8 mouse cellular contexts compared by ENCODE assay signal in genomic region chr5:65537420-65538071, GRCm38 (mm10). TPM values are rescaled to one million over a fixed set of nuclear protein-coding genes. Genes with fewer than 3 reads are reported as not detected.
DNase-seq lines count a peak whose midpoint lies in the region; ATAC-seq and TF ChIP-seq lines count a peak whose summit lies in the region.

No protein-coding gene starts in this region.

- DNase-seq in heart, adult 11 months = peak; percentile 97
- DNase-seq in heart, postnatal 36 days = no peak
- DNase-seq in ES-E14 (ENCODE audit: low read depth, low spot score) = peak; percentile 49
- DNase-seq in embryo, embryonic 9.5 days (ENCODE audit: extremely low spot score) = peak; percentile 77
- peak; percentile 65 for DNase-seq in heart, postnatal 4 days
- DNase-seq in midbrain, embryonic 10.5 days (ENCODE audit: low spot score) = peak; percentile 80
- peak; percentile 54 for DNase-seq in splenic B cell, adult 2 months (ENCODE audit: low read depth, low spot score)

- H3K27me3 ChIP-seq in limb, embryonic 13.5 days = no peaks in the 10 kb centered on the region
- no peaks in the 10 kb centered on the region for H3K27me3 ChIP-seq in midbrain, embryonic 10.5 days (ENCODE audit: low read depth, poor library complexity, severe bottlenecking)
- no peaks in the 10 kb centered on the region for H3K27me3 ChIP-seq in splenic B cell, adult 2 months (ENCODE audit: control insufficient read depth, insufficient read depth, low read length, poor library complexity, severe bottlenecking)

- intact Hi-C loops in heart, postnatal 36 days (cut with DNase I) = loop anchor here (1.0 to 10.0 kb wide), 3 partner anchors 45 to 227 kb away; partner anchors contain the start of genes Gm43552 and N4bp2

- peak; percentile 62 for ATAC-seq in limb, embryonic 13.5 days (ENCODE audit: low FRiP score, low read depth)

- H3K9ac ChIP-seq in ES-E14 (ENCODE audit: insufficient read depth, low read depth, low read length, poor library complexity, severe bottlenecking) = peak overlapping the region; percentile 95
- peak overlapping the region; percentile 98 for H3K9ac ChIP-seq in limb, embryonic 13.5 days

- no peaks in the 10 kb centered on the region; the same call in 1 of the 2 replicates for H3K36me3 ChIP-seq in ES-E14 (ENCODE audit: control insufficient read depth, insufficient read depth, low read length, poor library complexity, severe bottlenecking)
- no peaks in the 10 kb centered on the region for H3K36me3 ChIP-seq in limb, embryonic 13.5 days
- peaks cover 18% of the 10 kb centered on the region for H3K36me3 ChIP-seq in midbrain, embryonic 10.5 days
- no peaks in the 10 kb centered on the region for H3K36me3 ChIP-seq in splenic B cell, adult 2 months (ENCODE audit: control insufficient read depth, insufficient read depth, low read length, poor library complexity, severe bottlenecking)

- peak overlapping the region; percentile 88 to 95 for H3K4me3 ChIP-seq in ES-E14 (ENCODE audit: insufficient read depth in 1 of 2, low read depth in 1 of 2, low read length in 2 of 2, poor library complexity in 1 of 2, severe bottlenecking in 1 of 2)
- H3K4me3 ChIP-seq in limb, embryonic 13.5 days = peak overlapping the region; percentile 94
- peak overlapping the region; percentile 88 for H3K4me3 ChIP-seq in midbrain, embryonic 10.5 days

- peak overlapping the region; percentile 88 for H3K27ac ChIP-seq in ES-E14 (ENCODE audit: insufficient read depth, low read depth, low read length, poor library complexity, severe bottlenecking)
- H3K27ac ChIP-seq in limb, embryonic 13.5 days = peak overlapping the region; percentile 99
- H3K27ac ChIP-seq in midbrain, embryonic 10.5 days (replicated peaks) = peak overlapping the region; percentile 98

- in situ Hi-C loops in ES-E14 (cut with MboI; ENCODE audit: low sequenced_read_pairs in 2 of 2, unreplicated experiment in 2 of 2) = no loop called here

- WGBS in limb, embryonic 13.5 days = under 1% methylated on average over 39 of the region's 59 CpGs
- under 1% methylated on average over 57 of the region's 59 CpGs for WGBS in midbrain, embryonic 10.5 days

- peaks cover 12 to 33% of the 10 kb centered on the region in 2 experiments for H3K4me1 ChIP-seq in ES-E14 (ENCODE audit: control insufficient read depth in 2 of 2, insufficient read depth in 2 of 2, low read length in 2 of 2, poor library complexity in 1 of 2)
- H3K4me1 ChIP-seq in limb, embryonic 13.5 days = peaks cover 13% of the 10 kb centered on the region
- H3K4me1 ChIP-seq in midbrain, embryonic 10.5 days = peaks cover 20% of the 10 kb centered on the region

- H3K4me2 ChIP-seq in limb, embryonic 13.5 days (replicated peaks) = peak overlapping the region; percentile 69

- H3K9me3 ChIP-seq in ES-E14 (ENCODE audit: control insufficient read depth, insufficient read depth, low read depth, low read length) = no peaks in the 10 kb centered on the region
- H3K9me3 ChIP-seq in limb, embryonic 13.5 days = no peaks in the 10 kb centered on the region
- H3K9me3 ChIP-seq in midbrain, embryonic 10.5 days (replicated peaks) = no peaks in the 10 kb centered on the region

TF ChIP-seq in ES-E14, 5 proteins besides CTCF, POLR2A, EP300 and RAD21:
- TF ChIP-seq ZC3H11A (IDR thresholded peaks at IDR 0.05; ENCODE audit: borderline replicate concordance, low read depth, low read length) (no peak), MAFK (IDR thresholded peaks at IDR 0.05; ENCODE audit: insufficient read depth, low read depth, low read length) (no peak), HCFC1 (IDR thresholded peaks at IDR 0.05; ENCODE audit: borderline replicate concordance, insufficient read depth, low read length) (no peak), ZNF384 (IDR thresholded peaks at IDR 0.05; ENCODE audit: low read depth, low read length) (no peak), CHD2 (IDR thresholded peaks at IDR 0.05; ENCODE audit: low read depth, low read length) (0 out of 2 replicates have a peak, but pooled peaks have one; percentile 28)

RNA-seq across cellular contexts. Expression of gene Ube2k, which starts 0.5 kb away (rescaled TPM):
- total RNA-seq in heart, postnatal 36 days (2021) = 10 to 100 TPM; 59.4 to 67.6 TPM
- 77.1 and 101 TPM in 2 replicates for total RNA-seq in ES-E14 (2012; rRNA removed)
- total RNA-seq in heart, postnatal 4 days (2021) = 10 to 100 TPM; 84.6 to 87.0 TPM
- polyA plus RNA-seq in limb, embryonic 13.5 days (2015; fragmentation: Nextera tagmentation; extraction: Ambion mirVana) = 197 and 215 TPM in 2 replicates
- 182 and 192 TPM in 2 replicates for polyA plus RNA-seq in midbrain, embryonic 10.5 days (2016; fragmentation: Nextera tagmentation; extraction: Ambion mirVana)

RNA-seq across cellular contexts. Expression of gene Smim14, which starts 0.6 kb away (rescaled TPM):
- 10 to 100 TPM; 88.8 to 95.0 TPM for total RNA-seq in heart, postnatal 36 days (2021)
- 18.9 and 23.5 TPM in 2 replicates for total RNA-seq in ES-E14 (2012; rRNA removed)
- total RNA-seq in heart, postnatal 4 days (2021) = 10 to 100 TPM; 89.6 to 89.9 TPM
- polyA plus RNA-seq in limb, embryonic 13.5 days (2015; fragmentation: Nextera tagmentation; extraction: Ambion mirVana) = 113 and 116 TPM in 2 replicates
- polyA plus RNA-seq in midbrain, embryonic 10.5 days (2016; fragmentation: Nextera tagmentation; extraction: Ambion mirVana) = 68.6 and 78.9 TPM in 2 replicates

RNA-seq across cellular contexts. Expression of gene Gm43552, which starts 44.9 kb away (rescaled TPM):
- total RNA-seq in heart, postnatal 36 days (2021) = 1 to 10 TPM in 1 of 2 experiments, not detected in 1; 2.1 TPM
- not detected in 2 replicates for total RNA-seq in ES-E14 (2012; rRNA removed)
- total RNA-seq in heart, postnatal 4 days (2021) = 1 to 10 TPM in 1 of 2 experiments, not detected in 1; 3.5 TPM
- polyA plus RNA-seq in limb, embryonic 13.5 days (2015; fragmentation: Nextera tagmentation; extraction: Ambion mirVana) = not detected in 2 replicates
- polyA plus RNA-seq in midbrain, embryonic 10.5 days (2016; fragmentation: Nextera tagmentation; extraction: Ambion mirVana) = not detected in 2 replicates

Comparison
In these comparisons a context has a peak if more than half of its experiments do, and no peak if none do; other contexts are left out.
1. DNase-seq: peak in heart, adult 11 months (single experiment), ES-E14 (single experiment), embryo, embryonic 9.5 days (single experiment), heart, postnatal 4 days (single experiment), midbrain, embryonic 10.5 days (single experiment) and splenic B cell, adult 2 months (single experiment); none in heart, postnatal 36 days (0 of 2).
2. Peak in every context shown above with its lines, with median percentiles within 50 percentile points of each other: H3K27ac ChIP-seq and H3K4me3 ChIP-seq.